Mouse (Mus musculus): ENCODE measurements around the gene Ide.

Gene Ide

GRCm38 (mm10) chr19:37337752-37338151 lies at the start of gene Ide:
TSS of gene Ide (minus strand) at chr19:37337852.
- DNase-seq: no peak

DNA sequence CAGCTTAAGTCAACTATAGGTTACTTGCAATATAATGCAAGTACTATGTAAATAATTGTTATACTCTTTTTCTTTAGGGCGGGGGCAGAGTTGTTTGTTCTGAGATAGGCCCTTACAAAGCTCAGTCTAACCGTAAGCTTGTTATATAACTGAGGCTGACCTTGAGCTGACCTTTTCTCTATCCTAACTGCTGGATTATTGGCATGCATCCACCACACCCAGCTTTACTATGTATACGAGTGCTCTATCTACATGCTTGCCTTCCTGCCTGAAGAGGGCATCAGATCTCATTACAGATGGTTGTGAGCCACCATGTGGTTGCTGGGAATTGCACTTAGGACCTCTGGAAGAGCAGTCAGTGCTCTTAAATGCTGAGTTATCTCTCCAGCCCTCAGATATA lies 48.5 kb upstream of the Ide start:
- no peak for DNase-seq

DNA sequence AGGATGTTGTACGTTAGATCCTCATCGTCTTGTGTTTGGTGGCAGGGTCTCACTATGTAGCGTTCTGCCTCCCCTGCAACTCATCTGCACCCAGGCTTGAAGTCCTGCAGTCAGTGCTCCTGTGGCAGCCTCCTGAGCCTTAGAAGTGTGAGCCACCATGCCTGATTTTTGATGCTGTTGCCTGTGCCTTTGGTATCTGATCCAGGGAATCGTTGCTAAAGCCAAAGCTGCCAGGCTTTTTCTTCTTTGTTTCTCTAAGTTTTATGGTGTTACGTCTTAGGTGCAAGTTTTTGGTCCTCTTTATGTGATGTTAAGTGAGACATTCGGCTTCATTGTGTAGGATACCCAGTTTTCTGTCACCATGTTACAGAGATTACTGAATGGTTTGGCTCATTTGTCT lies 41.2 kb upstream of the Ide start:
- peak; percentile 55 for DNase-seq

DNA sequence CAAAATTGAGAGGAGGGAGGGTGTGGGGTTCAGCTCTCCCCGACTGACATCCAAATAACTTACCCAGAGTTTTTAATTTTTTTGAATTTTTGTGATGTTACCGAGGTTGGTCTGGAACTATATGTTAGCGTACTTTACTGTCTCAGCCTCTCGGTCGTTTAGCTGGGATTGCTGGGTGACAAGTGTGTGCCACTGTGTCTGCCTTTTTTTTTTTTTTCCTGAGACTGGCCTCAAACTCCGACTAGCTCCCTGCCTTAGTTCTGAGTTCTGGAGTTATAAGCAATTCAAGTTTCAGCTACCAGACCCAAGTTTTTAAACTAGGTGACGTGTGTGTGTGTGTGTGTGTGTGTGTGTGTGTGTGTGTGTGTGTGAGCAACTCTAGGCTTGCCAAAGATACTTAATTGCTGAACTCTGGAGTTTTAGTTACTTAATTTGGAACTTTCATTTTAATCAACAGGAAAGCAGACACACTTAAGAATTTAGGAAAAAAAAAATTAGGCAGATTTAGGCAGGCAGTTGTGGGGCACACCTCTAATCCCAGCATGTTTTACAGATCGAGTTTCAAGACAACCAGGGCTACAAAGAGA lies 39.8 kb upstream of the Ide start:
- DNase-seq: peak; percentile 11

GRCm38 (mm10) chr19:37376841-37377240 lies 39.2 kb upstream of the Ide start:
- DNase-seq: peak; percentile 36

- DNase-seq: peak; percentile 100
Observed at GRCm38 (mm10) chr19:37375755-37376615, 38.3 kb upstream of the Ide start, which contains the start of gene Kif11. TSS of gene Kif11 (plus strand) at chr19:37376403.

DNA sequence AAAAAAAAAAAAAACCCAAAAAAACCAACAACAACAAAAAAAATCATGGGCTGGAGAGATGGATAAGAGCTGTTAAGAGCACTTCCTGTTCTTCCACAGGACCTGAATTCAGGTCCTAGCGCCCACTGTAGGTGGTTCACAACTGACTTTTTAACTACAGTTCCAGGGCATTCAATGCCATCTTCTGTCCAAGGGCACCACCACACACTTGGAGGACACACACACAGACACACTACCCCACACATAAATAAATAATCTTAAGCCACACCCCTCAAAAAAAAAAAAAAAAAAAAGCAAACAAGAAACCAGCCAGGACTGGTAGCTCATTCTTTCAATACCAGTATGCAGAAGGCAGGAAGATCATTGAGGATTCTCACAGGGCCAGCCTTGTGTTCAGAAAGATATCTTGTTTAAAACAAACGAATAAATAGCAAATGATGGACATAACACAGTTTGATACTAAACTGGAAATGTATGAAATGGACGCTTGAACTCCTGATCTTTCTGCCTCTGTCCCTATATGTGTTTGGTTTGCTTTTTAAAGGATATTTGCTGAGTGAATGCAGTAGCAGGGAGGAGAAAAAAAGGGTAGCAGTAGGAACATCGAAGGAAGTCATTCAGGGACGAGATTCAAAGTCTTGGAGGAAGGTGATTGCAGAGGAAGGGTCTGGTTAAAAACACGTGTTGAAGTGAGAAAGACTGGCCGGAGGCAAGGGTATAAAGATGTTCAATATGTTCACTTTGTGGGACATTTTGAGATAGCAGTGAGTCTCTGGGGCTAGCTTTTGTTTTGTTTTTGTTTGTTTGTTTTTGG lies 37.5 kb upstream of the Ide start:
- DNase-seq: peak; percentile 37

- DNase-seq: peak; percentile 90
Observed at GRCm38 (mm10) chr19:37370356-37370755, 32.7 kb upstream of the Ide start.

DNA sequence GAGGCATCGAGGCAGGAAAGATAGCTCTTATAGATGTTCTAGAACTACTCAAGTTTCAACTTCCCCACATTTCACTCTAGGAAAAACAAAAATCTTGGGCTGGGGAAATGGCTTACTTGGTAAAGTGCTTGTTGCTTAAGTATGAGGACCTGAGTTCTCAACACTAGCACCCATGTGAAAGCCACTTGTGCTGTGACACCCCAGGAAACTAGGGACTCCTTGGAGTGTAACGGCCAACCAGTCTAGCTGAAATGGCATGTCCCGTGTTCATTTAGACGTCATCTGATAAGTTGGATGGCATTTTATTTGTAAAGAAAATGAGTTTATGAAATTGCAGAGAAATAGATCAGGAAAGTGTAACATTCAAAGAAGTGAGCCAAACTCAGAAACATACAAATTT lies 32.3 kb upstream of the Ide start:
- DNase-seq: peak; percentile 10

GRCm38 (mm10) chr19:37368990-37369389 lies 31.3 kb upstream of the Ide start:
- DNase-seq: no peak

DNA sequence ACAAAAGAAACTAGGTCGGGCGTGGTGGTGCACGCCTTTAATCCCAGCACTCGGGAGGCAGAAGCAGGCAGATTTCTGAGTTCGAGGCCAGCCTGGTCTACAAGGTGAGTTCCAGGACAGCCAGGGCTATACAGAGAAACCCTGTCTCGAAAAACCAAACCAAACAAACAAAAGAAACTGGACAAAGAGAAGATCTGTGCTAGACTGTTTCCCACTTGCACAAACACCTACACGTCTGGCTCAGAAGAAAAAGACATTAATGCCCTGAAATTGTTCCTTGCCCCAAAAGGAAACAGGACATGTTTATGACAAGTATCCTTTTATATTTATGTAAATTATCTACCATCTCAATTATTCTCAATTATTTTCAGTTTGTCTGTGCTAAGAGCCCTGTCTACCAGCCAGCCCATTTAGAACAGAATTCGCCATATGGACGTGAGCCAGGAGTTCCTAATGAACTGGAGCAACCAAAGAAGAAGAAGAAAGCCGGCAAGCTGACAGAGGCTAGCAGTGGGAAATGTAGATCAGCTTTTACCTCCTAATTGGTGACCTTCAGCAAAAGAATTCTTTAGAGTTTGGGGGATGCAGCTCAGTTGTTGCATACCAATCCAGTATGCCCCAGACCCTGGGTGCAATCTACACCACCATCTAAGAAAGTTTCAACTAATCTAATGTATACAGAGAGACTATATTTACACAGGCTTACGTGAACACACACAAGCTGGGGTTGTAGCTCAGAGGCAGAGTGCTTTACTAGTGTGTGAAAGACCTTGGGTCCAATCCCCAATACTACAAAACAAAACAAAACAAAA lies 25.7 kb upstream of the Ide start:
- peak; percentile 33 for DNase-seq

DNA sequence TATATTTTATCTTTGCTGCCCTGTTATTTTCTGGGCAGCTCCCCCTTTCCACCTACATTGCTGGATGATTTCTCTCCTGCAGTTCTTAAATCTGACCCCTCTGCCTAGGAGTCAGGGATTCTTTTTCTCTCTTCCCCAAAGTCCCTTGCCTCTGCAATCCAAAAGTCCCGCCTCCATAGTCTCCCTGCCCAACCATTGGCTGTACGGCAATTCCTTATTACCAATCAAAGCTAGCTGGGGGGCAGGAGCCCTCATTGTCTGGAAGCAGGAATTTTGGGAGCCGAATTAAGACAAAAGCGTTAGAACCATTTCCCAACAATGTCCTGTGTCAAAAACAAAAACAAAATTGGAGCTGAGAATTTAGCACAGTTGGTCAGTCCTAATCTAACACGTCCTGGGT lies 24.9 kb upstream of the Ide start:
- no peak for DNase-seq

- DNase-seq: no peak
Observed at GRCm38 (mm10) chr19:37360044-37360443, 22.4 kb upstream of the Ide start.

GRCm38 (mm10) chr19:37353331-37353730 lies 15.7 kb upstream of the Ide start:
- DNase-seq: peak; percentile 65

DNA sequence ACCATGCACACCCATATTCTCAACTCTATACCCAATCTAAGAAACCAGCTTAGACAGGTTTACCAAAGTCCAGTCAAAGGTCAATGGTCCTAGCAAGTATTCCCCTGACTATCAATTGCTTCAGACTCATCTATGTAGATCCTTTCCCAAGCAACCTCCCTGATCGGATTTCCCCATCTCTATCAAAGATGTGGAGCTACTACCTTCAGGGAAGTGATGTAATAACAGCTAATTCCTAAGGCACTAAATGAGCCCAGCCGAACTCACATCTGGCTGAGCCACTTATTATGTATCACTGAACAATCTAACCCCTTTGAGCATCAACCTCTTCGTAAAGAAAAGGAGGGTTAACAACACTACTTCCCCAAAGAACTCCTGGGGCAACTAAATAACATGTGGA lies 15.1 kb upstream of the Ide start:
- no peak for DNase-seq

DNA sequence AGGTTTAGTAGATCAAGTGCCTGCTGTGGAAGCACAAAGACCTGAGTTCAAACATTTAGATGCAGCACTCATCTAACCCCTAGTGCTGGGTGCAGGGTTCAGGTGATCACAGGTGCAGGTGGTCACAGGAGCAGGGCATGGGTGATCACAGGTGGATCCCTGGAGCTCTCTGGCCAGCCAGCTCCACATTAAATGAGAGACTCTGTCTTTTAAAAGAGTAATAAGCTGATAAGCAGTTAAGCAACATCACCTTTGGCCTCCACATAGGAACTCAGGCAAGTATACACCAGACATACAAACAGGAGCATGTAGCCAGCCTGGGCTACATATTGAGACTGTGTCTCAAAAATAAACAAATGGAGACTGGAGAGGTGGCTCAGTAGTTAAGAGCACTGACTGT lies 11.3 kb upstream of the Ide start:
- DNase-seq: no peak

GRCm38 (mm10) chr19:37348331-37348730 lies 10.7 kb upstream of the Ide start:
- DNase-seq: peak; percentile 84

DNA sequence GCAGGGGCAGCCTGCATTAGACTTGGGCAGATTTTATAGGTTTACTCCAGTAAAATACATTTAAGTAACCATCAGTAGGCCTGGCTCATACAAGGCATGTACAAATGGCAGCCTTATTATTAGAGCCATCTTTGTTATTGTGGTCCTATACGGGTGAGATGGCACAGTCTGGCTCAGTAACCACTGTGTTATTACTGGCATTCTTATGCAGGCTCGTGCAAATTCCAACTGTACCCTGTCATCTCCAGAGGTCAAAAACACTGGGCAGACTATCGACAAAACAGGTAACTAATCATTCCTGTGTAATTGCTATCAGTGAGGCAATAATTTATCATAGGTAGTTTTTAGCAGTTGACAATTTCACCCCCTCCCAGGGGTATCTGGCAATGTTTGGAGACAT lies 8.6 kb upstream of the Ide start:
- peak; percentile 84 for DNase-seq

DNA sequence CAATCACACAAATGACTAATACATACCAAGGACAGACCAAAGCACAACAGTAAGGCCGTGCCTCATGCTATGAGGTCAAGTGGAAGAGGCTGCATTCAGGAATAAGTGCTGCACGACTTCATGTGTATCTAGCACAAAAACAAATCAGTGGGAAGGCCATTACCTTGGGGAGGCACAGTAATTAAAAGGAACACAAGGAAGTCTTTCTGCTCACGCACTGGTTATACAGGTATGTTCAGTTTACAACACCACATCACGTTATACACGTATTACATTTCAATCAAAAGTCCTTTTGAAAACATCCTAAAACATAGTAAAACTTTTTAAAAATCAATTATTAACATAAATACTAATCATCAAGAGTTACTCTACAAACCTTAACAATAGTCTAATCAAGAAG lies 6.2 kb upstream of the Ide start:
- DNase-seq: peak; percentile 9

- no peak for DNase-seq
Observed at GRCm38 (mm10) chr19:37340931-37341330, 3.3 kb upstream of the Ide start.

- DNase-seq: no peak
Observed at GRCm38 (mm10) chr19:37340495-37340894, 2.8 kb upstream of the Ide start.

GRCm38 (mm10) chr19:37335392-37335791 lies 2.3 kb downstream of the Ide start:
- DNase-seq: no peak

DNA sequence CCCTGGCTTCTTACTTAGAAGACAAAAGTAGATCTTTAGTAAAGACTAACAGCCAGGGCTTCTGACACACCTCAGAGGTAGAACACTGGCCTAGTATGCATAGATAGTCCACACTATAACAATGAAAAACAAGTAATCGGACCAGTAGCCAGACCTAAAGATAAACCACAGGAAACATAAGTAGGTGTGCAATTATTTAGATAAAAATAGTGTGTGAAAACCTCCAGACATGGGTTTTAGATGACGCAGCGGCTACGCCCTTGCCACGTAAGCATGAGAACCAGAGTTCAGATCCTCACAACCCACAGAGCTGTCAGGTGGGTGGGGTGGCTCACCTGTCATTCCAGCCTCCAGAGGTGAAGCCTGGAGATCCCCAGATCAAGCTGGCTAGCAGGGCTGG lies 4.3 kb downstream of the Ide start:
- DNase-seq: no peak

Data from heart, adult 11 months (tissue).